Mouse (Mus musculus) olfactory bulb, adult 2 months (tissue): Measurements from ENCODE around the gene Cd34.

Source experiments
- CTCF ChIP-seq: fragments of 200-500 bp; IDR thresholded peaks from 2 replicates; pipeline ENCODE4 v1.5.1; 2012; ENCODE audit warnings: low read depth, mild to moderate bottlenecking, low read length, moderate library complexity; ENCODE audit not compliant: insufficient read depth
- POLR2A ChIP-seq: fragments of 200-500 bp; IDR thresholded peaks from 2 replicates; pipeline ENCODE4 v1.6.1; 2012; ENCODE audit warnings: mild to moderate bottlenecking, low read depth, low read length, moderate library complexity; ENCODE audit not compliant: insufficient read depth

GRCm38 (mm10) chr1:194977371-194977761, 38.7 kb downstream of the Cd34 start:
- TF ChIP-seq CTCF (no peak), POLR2A (no peak)
